Mouse (Mus musculus) liver, embryonic 14.5 days (tissue): ENCODE data around the gene Mical2.

Source experiments
- CTCF ChIP-seq: IDR thresholded peaks from 2 replicates; pipeline ENCODE4 v1.5.1; 2016; ENCODE audit warnings: antibody characterized with exemption, low read depth, control low read depth
- EP300 ChIP-seq: IDR thresholded peaks from 2 replicates; pipeline ENCODE4 v1.6.1; 2016; ENCODE audit warnings: antibody characterized with exemption, low read depth

GRCm38 (mm10) chr7:112400175-112400574 is 174.5 kb downstream of the Mical2 start:
- TF ChIP-seq CTCF (peak; percentile 83), EP300 (no peak)
